Mouse (Mus musculus) G1E (cell line): ENCODE results near the gene U2surp.

Experiments
- CTCF ChIP-seq: IDR thresholded peaks from 2 replicates; pipeline ENCODE4 v1.5.1; 2012; ENCODE audit warnings: low read depth, low read length, inconsistent platforms, mixed read lengths
- POLR2AphosphoS5 ChIP-seq: IDR thresholded peaks from 2 replicates; pipeline ENCODE4 v1.6.1; 2012; ENCODE audit warnings: low read depth, low read length, inconsistent platforms; ENCODE audit not compliant: insufficient replicate concordance
- TAL1 ChIP-seq: conservative IDR thresholded peaks from 2 replicates; pipeline ENCODE4 v1.6.1; 2012; ENCODE audit warnings: low read depth, low read length, inconsistent platforms, mixed read lengths

DNA sequence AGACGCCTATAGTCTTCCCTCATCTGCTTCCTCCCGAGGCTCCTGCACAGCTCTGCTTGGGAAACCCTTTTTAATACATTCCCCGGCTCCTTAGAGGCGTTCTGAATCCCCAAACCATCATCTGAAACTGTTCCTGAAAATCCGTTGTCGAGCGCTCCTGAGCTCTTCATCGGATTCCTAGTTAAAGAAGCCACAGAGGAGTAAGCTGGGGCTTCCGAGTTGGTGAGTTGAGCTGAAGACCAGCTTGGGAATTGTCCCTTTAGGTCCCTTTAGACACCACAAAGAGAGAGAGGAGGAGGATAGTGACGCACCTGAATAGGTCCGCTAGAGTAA, 46.9 kb upstream of the U2surp start:
- TF ChIP-seq CTCF (no peak), POLR2AphosphoS5 (no peak), TAL1 (no peak)
